Mouse (Mus musculus) CH12.LX (cell line): ENCODE results near the gene Lmf1. TPM values are rescaled to one million over a fixed set of nuclear protein-coding genes. Genes with fewer than 3 reads are reported as not detected.

Experiments used
- DNase-seq: peaks from one replicate; pipeline ENCODE4 v3.0.0-alpha.2; 2013; ENCODE audit errors: extremely low read depth
- H3K27ac ChIP-seq: 2 replicates; pipeline ENCODE4 v1.5.1; 2012; ENCODE audit warnings: low read depth, mild to moderate bottlenecking, control low read depth, moderate library complexity; ENCODE audit not compliant: insufficient read depth
- H3K27me3 ChIP-seq: replicated peaks from 2 replicates; pipeline ENCODE3; 2012; ENCODE audit warnings: inconsistent platforms
- H3K36me3 ChIP-seq, 2 experiments: replicated peaks in 1 of 2; 2 replicates each; pipeline versions ENCODE3 to v1.6.1; 2012; ENCODE audit warnings: inconsistent platforms in 1 of 2, low read length in 1 of 2, mild to moderate bottlenecking in 1 of 2, mixed read lengths in 1 of 2, moderate library complexity in 1 of 2; ENCODE audit not compliant: control insufficient read depth in 1 of 2, insufficient read depth in 1 of 2
- H3K4me1 ChIP-seq, 2 experiments: 2 replicates each; pipeline ENCODE4 v1.6.1; 2012; ENCODE audit warnings: inconsistent platforms in 1 of 2, moderate library complexity in 1 of 2; ENCODE audit not compliant: insufficient read depth in 2 of 2, control insufficient read depth in 1 of 2
- H3K4me2 ChIP-seq: 2 replicates; pipeline ENCODE4 v1.6.1; 2012; ENCODE audit warnings: low read depth, mild to moderate bottlenecking, control low read depth; ENCODE audit not compliant: poor library complexity, insufficient read depth, severe bottlenecking
- H3K4me3 ChIP-seq, 3 experiments: fragments of 150-350 bp in 1 of 3; sonication (generic) in 1 of 3; replicated peaks in 1 of 3; 2 replicates each; pipeline versions ENCODE3 to v1.5.1; 2011 to 2012; ENCODE audit warnings: low read depth in 2 of 3, low read length in 2 of 3, mild to moderate bottlenecking in 2 of 3, moderate library complexity in 2 of 3, control low read depth in 1 of 3, improper control_type of control experiment in 1 of 3, inconsistent platforms in 1 of 3, mixed read lengths in 1 of 3; ENCODE audit not compliant: poor library complexity in 1 of 3
- H3K79me2 ChIP-seq: replicated peaks from 2 replicates; pipeline ENCODE4 v1.6.1; 2012; ENCODE audit warnings: mild to moderate bottlenecking, moderate library complexity; ENCODE audit not compliant: control insufficient read depth, poor library complexity, insufficient read depth, severe bottlenecking; ENCODE audit errors: extremely low read depth
- H3K9ac ChIP-seq: 2 replicates; pipeline ENCODE4 v1.6.1; 2012; ENCODE audit warnings: low read depth, mild to moderate bottlenecking, control low read depth, moderate library complexity; ENCODE audit not compliant: insufficient read depth
- H3K9me3 ChIP-seq: replicated peaks from 2 replicates; pipeline ENCODE3; 2012; ENCODE audit warnings: low read length, inconsistent platforms, mixed read lengths
- CHD1 ChIP-seq: IDR thresholded peaks from 2 replicates; pipeline ENCODE4 v1.6.1; 2012; ENCODE audit warnings: low read depth, low read length, improper control_type of control experiment, inconsistent platforms
- EP300 ChIP-seq: IDR thresholded peaks from 2 replicates; pipeline ENCODE4 v1.6.1; 2011; ENCODE audit warnings: low read length, improper control_type of control experiment
- ETS1 ChIP-seq: conservative IDR thresholded peaks from 2 replicates; pipeline ENCODE4 v1.6.1; 2012; ENCODE audit warnings: low read depth, mild to moderate bottlenecking, inconsistent platforms, low read length, improper control_type of control experiment, moderate library complexity
- GABPA ChIP-seq: IDR thresholded peaks from 2 replicates; pipeline ENCODE4 v1.6.1; 2012; ENCODE audit warnings: low read depth, low read length, improper control_type of control experiment, inconsistent platforms; ENCODE audit not compliant: insufficient replicate concordance
- HCFC1 ChIP-seq: IDR thresholded peaks from 2 replicates; pipeline ENCODE4 v1.6.1; 2012; ENCODE audit warnings: low read depth, mild to moderate bottlenecking, inconsistent platforms, low read length, improper control_type of control experiment
- IRF4 ChIP-seq: IDR thresholded peaks from 2 replicates; pipeline ENCODE4 v1.6.1; 2014; ENCODE audit warnings: low read depth, mild to moderate bottlenecking, inconsistent platforms, low read length, improper control_type of control experiment
- KAT2A ChIP-seq: IDR thresholded peaks from 2 replicates; pipeline ENCODE4 v1.6.1; 2012; ENCODE audit warnings: low read length, improper control_type of control experiment, inconsistent platforms; ENCODE audit not compliant: insufficient replicate concordance
- MAFK ChIP-seq: IDR thresholded peaks from 2 replicates; pipeline ENCODE4 v1.6.1; 2011; ENCODE audit warnings: low read length, improper control_type of control experiment; ENCODE audit not compliant: insufficient replicate concordance
- MAX ChIP-seq: IDR thresholded peaks from 2 replicates; pipeline ENCODE4 v1.6.1; 2011; ENCODE audit warnings: low read length, improper control_type of control experiment
- MAZ ChIP-seq: IDR thresholded peaks from 2 replicates; pipeline ENCODE4 v1.6.1; 2012; ENCODE audit warnings: low read depth, mild to moderate bottlenecking, inconsistent platforms, low read length, improper control_type of control experiment, moderate library complexity
- PAX5 ChIP-seq: IDR thresholded peaks from 2 replicates; pipeline ENCODE4 v1.6.1; 2012; ENCODE audit warnings: low read length, inconsistent platforms, mixed read lengths
- RAD21 ChIP-seq: IDR thresholded peaks from 2 replicates; pipeline ENCODE4 v1.6.1; 2011; ENCODE audit warnings: low read depth, mild to moderate bottlenecking, low read length, improper control_type of control experiment, moderate library complexity
- SMC3 ChIP-seq: IDR thresholded peaks from 2 replicates; pipeline ENCODE4 v1.6.1; 2011; ENCODE audit warnings: low read depth, low read length, improper control_type of control experiment
- USF1 ChIP-seq: IDR thresholded peaks from 2 replicates; pipeline ENCODE4 v1.6.1; 2014; ENCODE audit warnings: low read depth, mild to moderate bottlenecking, inconsistent platforms, low read length, improper control_type of control experiment
- ZC3H11A ChIP-seq: IDR thresholded peaks from 2 replicates; pipeline ENCODE4 v1.6.1; 2012; ENCODE audit warnings: low read depth, mild to moderate bottlenecking, inconsistent platforms, low read length, improper control_type of control experiment
- ZKSCAN1 ChIP-seq: IDR thresholded peaks from 2 replicates; pipeline ENCODE4 v1.6.1; 2012; ENCODE audit warnings: low read depth, inconsistent platforms, low read length, improper control_type of control experiment, borderline replicate concordance
- ZNF384 ChIP-seq: IDR thresholded peaks from 2 replicates; pipeline ENCODE4 v1.6.1; 2012; ENCODE audit warnings: low read depth, low read length, improper control_type of control experiment, inconsistent platforms
- dilution Hi-C: fragments of 300-500 bp; cut with MboI; formaldehyde crosslinking; loops from 2 replicates; pipeline ENCODE4 v1.14.3; 2020; ENCODE audit warnings: low sequenced_read_pairs; ENCODE audit not compliant: extremely low pct_unique_long_range_greater_than_20kb, extremely low pct_ligation_motif_present
- in situ Hi-C: fragments of 300-500 bp; cut with MboI; formaldehyde crosslinking; loops from 3 replicates; pipeline ENCODE4 v1.14.3; 2019; ENCODE audit warnings: low sequenced_read_pairs, low pct_ligation_motif_present, low pct_unique_long_range_greater_than_20kb, mixed read lengths
- polyA plus RNA-seq: library from polyadenylated mRNA; unstranded; fragments of >175 nt; gene quantifications from 2 replicates; pipeline ENCODE4 v1.2.1, GENCODE M21; 2012; ENCODE audit warnings: low read depth; ENCODE audit not compliant: insufficient read length
- total RNA-seq, 2 experiments: library from RNA; depleted of rRNA; stranded (reverse); fragments of 300-350 nt in 1 of 2; fragments of >200 nt in 1 of 2; gene quantifications; 2 replicates each; pipeline ENCODE4 v1.2.3; 2012 to 2014

Lmf1 gene
- total and polyA plus RNA-seq, 3 experiments, result 13.3 to 26.9 (median 15.2) TPM

GRCm38 (mm10) chr17:25565860-25566600 is 12.9 kb upstream of the Lmf1 start:
- DNase-seq, result peak; percentile 30
- no peak overlapping the region for H3K4me3 ChIP-seq
- H3K27me3 ChIP-seq, result peaks cover 88% of the 10 kb centered on the region
- H3K27ac ChIP-seq, result no peak overlapping the region
- H3K9ac ChIP-seq, result no peak overlapping the region
- H3K9me3 ChIP-seq, result peaks cover 6% of the 10 kb centered on the region
- H3K4me2 ChIP-seq, result peak overlapping the region; percentile 27; the same call in 1 of the 2 replicates
- dilution Hi-C loops, result no loop called here
- peaks cover 15 to 19% of the 10 kb centered on the region in 2 experiments for H3K4me1 ChIP-seq
- in situ Hi-C loops, result no loop called here
- H3K79me2 ChIP-seq, result no peaks in the 10 kb centered on the region
- TF ChIP-seq SMC3, result no peak
- TF ChIP-seq ZNF384, result peak; percentile 92
- TF ChIP-seq IRF4, result peak; percentile 16; the same call in 1 of the 2 replicates
- TF ChIP-seq, all 38 proteins: peak for 2
- H3K36me3 ChIP-seq, result no peaks in the 10 kb centered on the region

- Histone ChIP-seq H3K27me3 (peaks cover 86% of the 10 kb centered on the region), H3K27ac (no peak overlapping the region), H3K36me3 (no peaks in the 10 kb centered on the region), H3K4me3 (no peak overlapping the region), H3K79me2 (no peaks in the 10 kb centered on the region), H3K4me1 (peaks cover 15 to 19% of the 10 kb centered on the region in 2 experiments), H3K4me2 (peak overlapping the region; percentile 14), H3K9me3 (peaks cover 6% of the 10 kb centered on the region), H3K9ac (no peak overlapping the region)
- in situ Hi-C loops (no loop called here), dilution Hi-C loops (no loop called here)
- no peak for DNase-seq
- TF ChIP-seq ETS1, result no peak
- no peak for TF ChIP-seq ZKSCAN1
- TF ChIP-seq MAFK, result no peak
- TF ChIP-seq HCFC1, result no peak
- no peak for TF ChIP-seq GABPA
- no peak for TF ChIP-seq MAX
- TF ChIP-seq RAD21, result no peak
- no peak for TF ChIP-seq CHD1
- no peak for TF ChIP-seq IRF4
- no peak for TF ChIP-seq USF1
- TF ChIP-seq PAX5, result no peak
- no peak for TF ChIP-seq MAZ
- TF ChIP-seq KAT2A, result no peak
- no peak for TF ChIP-seq ZC3H11A
- TF ChIP-seq EP300, result no peak
- TF ChIP-seq ZNF384, result no peak
These were observed 11.6 kb upstream of the Lmf1 start for GRCm38 (mm10) chr17:25567261-25567660.
